Mouse (Mus musculus) monocyte, adult 5-6 weeks (primary cell): Measurements from ENCODE around the gene Pdap1. TPM values are rescaled to one million over a fixed set of nuclear protein-coding genes. Genes with fewer than 3 reads are reported as not detected.
"Not testable (repeated sequence)": the region's sequence is repeated elsewhere in the genome, so short reads cannot be mapped to it uniquely, and the experiment has no call there.

Source experiments
- ATAC-seq: fragments of 153-309, 156-312 bp; replicated peaks from 2 replicates; pipeline ENCODE4 v1.8.0; 2017; ENCODE audit warnings: mild to moderate bottlenecking; ENCODE audit not compliant: low TSS enrichment, insufficient number of reproducible peaks, severe bottlenecking, poor library complexity, low FRiP score
- total RNA-seq: library from RNA; stranded (forward); fragments of 200-1000, 200-491, 200-594 nt; gene quantifications from 3 replicates; pipeline ENCODE4 v1.2.3, GENCODE M21; 2017

Gene Pdap1
- total RNA-seq, 1 experiment from 2014 or later: 93.1 TPM

- no peak for ATAC-seq
Observed at GRCm38 (mm10) chr5:145126580-145126979, 13.5 kb downstream of the Pdap1 start.

DNA sequence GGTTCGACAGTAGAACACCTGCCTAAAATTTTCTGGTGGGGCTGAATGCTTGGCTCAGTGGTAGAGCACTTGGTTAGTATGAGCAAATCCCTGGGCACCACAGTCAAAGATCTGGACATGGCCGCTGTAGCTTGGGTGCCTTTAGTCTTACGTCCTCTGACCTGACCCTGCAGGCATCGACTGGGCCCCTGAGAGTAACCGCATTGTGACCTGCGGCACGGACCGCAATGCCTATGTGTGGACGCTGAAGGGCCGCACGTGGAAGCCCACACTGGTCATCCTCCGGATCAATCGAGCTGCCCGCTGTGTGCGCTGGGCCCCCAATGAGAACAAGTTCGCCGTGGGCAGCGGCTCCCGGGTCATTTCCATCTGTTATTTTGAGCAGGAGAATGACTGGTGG is 16.6 kb downstream of the Pdap1 start:
- ATAC-seq: no peak

GRCm38 (mm10) chr5:145120921-145121320 is 19.1 kb downstream of the Pdap1 start:
- no peak for ATAC-seq

- no peak for ATAC-seq
Observed at GRCm38 (mm10) chr5:145119385-145119784, 20.7 kb downstream of the Pdap1 start.

- no peak for ATAC-seq
Observed at GRCm38 (mm10) chr5:145118461-145118860, 21.6 kb downstream of the Pdap1 start.

DNA sequence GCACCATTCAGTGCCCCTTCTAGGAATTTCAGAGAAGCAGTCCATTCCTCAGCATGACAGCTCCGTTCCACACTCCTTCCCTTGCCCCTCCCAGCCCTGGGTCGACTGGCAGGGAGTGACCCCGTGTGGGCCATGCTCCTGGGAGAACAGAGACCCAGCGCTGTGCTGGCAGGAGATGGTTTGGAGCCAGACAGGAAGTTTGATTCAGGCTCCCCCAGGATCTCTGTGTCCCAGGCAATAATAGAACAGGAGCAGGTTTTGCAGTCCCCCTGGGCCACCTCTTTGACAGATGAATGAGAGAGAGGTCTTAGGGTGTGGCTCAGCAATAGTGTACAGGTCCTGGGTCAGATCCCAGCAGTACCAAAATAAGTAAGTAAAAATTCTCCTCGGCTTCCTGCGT is 22.0 kb downstream of the Pdap1 start:
- no peak for ATAC-seq

DNA sequence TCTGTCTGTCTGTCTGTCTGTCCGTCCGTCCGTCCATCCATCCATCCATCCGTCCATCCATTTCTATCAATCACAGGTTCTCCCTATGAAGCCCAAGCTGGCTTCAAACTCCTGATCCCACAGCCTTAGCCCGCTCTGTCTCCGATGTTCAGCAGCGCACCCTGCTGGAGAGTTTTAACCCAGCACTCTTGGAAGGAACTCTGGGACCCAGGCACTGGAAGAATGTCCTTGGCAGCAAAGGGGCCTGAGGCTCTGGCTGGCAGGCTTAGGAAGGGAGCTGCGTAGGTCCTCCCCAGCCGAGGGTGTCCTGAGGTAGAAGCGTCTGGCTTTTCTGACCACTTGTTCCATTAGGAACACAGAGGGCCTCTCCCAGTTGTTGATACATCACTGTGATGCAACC is 23.1 kb downstream of the Pdap1 start:
- ATAC-seq: no peak

DNA sequence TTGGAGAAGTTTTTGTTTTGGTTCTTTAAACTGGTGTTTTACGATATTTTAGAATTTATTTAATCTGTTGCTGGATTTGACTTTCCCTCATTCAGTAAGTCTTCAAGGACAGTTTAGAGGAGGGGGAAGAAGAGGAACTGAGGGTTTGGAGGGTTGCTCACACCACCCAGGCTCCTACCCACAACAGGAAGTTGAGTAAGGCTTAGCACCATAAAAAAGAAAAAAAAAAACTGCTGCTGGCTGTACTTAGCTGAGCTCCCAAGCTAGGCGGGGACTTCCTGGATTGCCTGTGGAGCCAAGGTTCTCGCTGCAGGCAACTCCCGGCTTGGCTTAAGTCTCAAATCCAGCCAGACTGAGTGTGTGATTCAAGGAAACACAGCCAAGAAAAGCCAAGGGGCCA is 23.7 kb downstream of the Pdap1 start:
- ATAC-seq: peak; percentile 37

- no peak for ATAC-seq
Observed at GRCm38 (mm10) chr5:145115736-145116135, 24.3 kb downstream of the Pdap1 start.

DNA sequence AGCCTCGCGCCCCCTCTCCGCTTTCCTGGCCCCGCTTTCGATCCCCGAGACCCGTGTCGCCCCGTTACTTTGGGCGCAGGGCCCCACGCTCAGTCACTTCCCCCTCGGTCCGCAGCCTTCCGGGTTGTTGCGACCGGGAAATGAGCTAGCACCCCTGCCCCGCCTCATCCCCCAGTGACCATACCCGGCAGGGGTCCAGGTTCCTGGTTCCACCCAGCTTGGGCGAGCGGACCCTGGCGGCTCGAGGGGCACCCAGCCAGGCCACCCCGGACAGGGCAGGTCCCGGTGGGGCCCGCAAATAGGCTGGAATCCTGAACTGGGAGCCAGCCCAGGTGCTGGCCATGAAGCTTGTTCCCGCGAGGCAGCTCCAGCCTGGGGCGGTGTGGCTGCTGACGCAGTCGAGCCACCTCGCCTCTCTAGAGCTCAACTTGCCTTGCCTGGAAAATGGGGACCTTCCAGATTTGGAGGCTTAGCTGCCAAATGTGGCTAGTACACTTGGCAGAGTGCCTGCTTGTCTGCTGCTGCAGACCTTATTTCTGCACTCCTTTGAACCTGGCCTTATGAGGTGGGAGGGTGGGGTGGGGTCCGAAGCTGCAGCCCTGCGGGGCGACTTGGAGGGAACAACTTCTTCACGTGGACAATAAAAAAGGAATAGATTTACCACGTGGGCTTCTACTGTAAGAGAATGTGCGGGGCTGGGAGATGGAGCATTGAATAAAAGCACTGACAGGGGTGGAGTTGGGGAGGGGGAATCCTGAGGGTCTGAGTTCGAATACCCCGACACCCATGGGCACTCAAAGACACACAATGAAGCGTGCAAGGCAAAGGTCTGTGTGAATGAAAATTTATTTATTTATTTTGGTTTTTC is 25.2 kb downstream of the Pdap1 start:
- ATAC-seq: peak; percentile 65

DNA sequence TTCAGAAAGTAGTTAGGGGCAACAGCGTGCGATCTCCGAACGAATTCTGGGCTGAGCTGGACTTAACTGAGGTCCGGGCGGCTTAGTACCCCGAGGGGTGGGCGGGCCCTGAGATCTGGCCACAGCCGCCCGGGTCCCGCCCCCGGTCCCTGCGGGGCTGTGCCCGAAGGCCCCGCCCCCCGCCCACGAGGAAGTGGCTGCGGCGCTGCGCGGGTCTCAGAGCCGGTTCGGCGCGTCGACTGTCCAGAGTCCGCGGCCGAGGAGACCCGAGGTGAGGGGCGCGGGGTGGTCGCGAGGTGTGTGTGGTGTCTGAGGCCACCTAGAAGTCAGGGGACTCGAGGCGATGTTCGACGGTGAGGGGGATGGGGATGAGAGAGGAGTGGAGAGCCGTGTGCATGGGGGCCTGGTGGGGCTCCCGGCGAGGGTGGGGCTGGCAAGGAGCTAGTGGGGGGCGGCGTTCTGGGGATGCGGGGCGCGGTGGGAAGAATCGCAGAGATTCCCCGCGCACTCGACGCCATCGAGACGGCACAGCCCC is 25.9 kb downstream of the Pdap1 start, which contains the start of gene Arpc1b:
Gene Arpc1b, plus strand, starts transcription at position 145 of the 535 bp plus-strand sequence.
- peak; percentile 18; the same call in 1 of the 2 replicates for ATAC-seq

- ATAC-seq: no peak
Observed at GRCm38 (mm10) chr5:145113416-145113815, 26.6 kb downstream of the Pdap1 start.

DNA sequence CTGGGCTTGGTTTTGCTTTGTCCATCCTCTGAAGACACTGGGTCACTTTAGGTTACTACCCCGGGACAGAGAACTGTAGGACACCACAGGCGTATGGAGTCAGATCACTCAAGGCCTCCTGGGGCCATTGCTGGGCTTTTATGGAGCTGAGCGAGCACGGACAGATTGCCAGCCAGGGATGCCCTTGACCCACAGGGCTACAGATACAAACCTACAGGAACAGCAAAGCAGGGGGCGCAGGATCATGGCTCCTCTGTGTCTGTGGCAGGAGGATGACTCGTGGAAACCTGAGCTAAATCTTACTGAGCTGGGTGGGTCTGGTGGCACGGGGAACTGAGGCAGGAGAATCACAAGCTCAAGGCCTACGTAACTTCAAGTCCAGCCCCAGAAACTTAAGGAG is 27.5 kb downstream of the Pdap1 start:
- ATAC-seq: no peak

GRCm38 (mm10) chr5:145110401-145110800 is 29.6 kb downstream of the Pdap1 start:
- no peak for ATAC-seq

GRCm38 (mm10) chr5:145105694-145106275 is 34.3 kb downstream of the Pdap1 start:
- ATAC-seq: no peak

DNA sequence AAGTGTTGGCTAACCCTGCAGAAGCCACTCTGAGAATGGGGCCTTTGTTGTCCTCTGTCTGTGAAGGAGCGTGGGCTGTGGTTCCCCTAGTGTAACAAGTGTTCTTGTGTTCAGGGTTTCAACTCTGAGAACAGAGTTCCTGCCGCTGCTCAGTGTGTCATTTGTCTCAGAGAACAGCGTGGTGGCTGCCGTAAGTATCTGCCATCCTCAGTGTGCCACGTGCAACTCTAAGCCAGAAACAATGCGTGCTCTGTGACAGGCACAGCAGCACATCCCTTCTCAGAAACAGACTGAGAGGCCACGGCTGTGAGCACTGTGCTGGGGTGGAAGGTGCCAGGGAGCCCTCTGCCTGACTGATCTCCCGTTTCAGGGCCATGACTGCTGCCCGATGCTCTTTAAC is 35.7 kb downstream of the Pdap1 start:
- ATAC-seq: no peak

- no peak for ATAC-seq
Observed at GRCm38 (mm10) chr5:145102706-145103105, 37.3 kb downstream of the Pdap1 start.

GRCm38 (mm10) chr5:145101451-145101850 is 38.6 kb downstream of the Pdap1 start:
- not testable (repeated sequence) for ATAC-seq

DNA sequence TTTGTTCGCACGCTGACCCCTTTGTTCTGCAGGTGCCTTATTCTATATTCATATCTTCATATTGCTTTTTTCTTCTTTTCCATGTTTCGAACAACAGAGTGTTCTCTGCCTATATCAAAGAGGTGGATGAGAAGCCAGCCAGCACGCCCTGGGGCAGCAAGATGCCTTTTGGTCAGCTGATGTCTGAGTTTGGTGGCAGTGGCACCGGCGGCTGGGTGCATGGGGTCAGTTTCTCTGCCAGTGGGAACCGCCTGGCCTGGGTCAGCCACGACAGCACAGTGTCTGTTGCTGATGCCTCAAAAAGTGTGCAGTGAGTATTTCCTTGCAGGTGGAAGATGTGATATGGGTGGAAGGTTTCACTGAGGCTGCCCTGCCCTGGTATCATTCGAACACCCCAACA is 39.1 kb downstream of the Pdap1 start:
- ATAC-seq: no peak

DNA sequence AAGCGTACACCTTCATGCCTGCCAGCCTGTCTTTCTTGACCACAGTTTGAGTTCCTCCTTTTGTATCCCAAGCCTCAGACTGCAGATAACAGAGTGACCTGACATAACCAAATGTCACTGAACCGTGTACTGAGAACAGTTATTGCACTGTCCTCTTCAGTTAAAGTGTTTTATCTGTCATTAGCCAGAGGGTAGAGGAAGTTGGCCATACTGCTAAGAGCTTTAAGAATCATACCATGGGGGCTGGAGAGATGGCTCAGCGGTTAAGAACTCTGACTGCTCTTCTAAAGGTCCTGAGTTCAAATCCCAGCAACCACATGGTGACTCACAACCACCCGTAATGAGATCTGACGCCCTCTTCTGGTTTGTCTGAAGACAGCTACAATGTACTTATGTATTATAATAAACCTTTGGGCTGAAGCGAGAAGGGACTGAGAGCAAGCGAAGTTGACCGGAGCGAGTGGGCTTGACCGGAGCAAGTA is 41.7 kb downstream of the Pdap1 start:
- no peak; the same call in 1 of the 2 replicates for ATAC-seq
